Mouse (Mus musculus) forebrain, postnatal 0 days (tissue): ENCODE measurements around the gene Dgcr2. TPM values are rescaled to one million over a fixed set of nuclear protein-coding genes. Genes with fewer than 3 reads are reported as not detected.

Experiments
- ATAC-seq: fragments of 200-750 bp; cut with Nextera tagmentation; 2 replicates; pipeline ENCODE4 v1.8.0; 2017; ENCODE audit warnings: mild to moderate bottlenecking, moderate library complexity
- DNase-seq: peaks from one replicate; pipeline ENCODE4 v3.0.0-alpha.2; 2015
- H3K27ac ChIP-seq: fragments of 300-500 bp; sonication (generic); 2 replicates; pipeline ENCODE4 v1.5.1; 2014; ENCODE audit warnings: low read depth, mild to moderate bottlenecking, antibody characterized with exemption, low read length, moderate library complexity, mixed read lengths
- H3K27me3 ChIP-seq: fragments of 300-500 bp; sonication (generic); 2 replicates; pipeline ENCODE4 v1.6.1; 2014; ENCODE audit warnings: mild to moderate bottlenecking, low read length, mixed read lengths; ENCODE audit not compliant: insufficient read depth
- H3K36me3 ChIP-seq: fragments of 300-500 bp; sonication (generic); 2 replicates; pipeline ENCODE4 v1.6.1; 2014; ENCODE audit warnings: mild to moderate bottlenecking, moderate library complexity; ENCODE audit not compliant: insufficient read depth
- H3K4me1 ChIP-seq: fragments of 300-500 bp; sonication (generic); 2 replicates; pipeline ENCODE4 v1.6.1; 2014; ENCODE audit warnings: antibody characterized with exemption; ENCODE audit not compliant: insufficient read depth
- H3K4me2 ChIP-seq: fragments of 300-500 bp; sonication (generic); 2 replicates; pipeline ENCODE4 v1.6.1; 2014; ENCODE audit warnings: low read depth, mild to moderate bottlenecking, moderate library complexity
- H3K4me3 ChIP-seq: fragments of 300-500 bp; sonication (generic); 2 replicates; pipeline ENCODE4 v1.5.1; 2014; ENCODE audit warnings: low read depth, low read length, mixed read lengths
- H3K9ac ChIP-seq: fragments of 300-500 bp; sonication (generic); 2 replicates; pipeline ENCODE4 v1.6.1; 2014; ENCODE audit warnings: mild to moderate bottlenecking
- H3K9me3 ChIP-seq: fragments of 300-500 bp; sonication (generic); 2 replicates; pipeline ENCODE4 v1.6.1; 2016; ENCODE audit warnings: low read length
- CTCF ChIP-seq: sonication (generic); IDR thresholded peaks from 2 replicates; pipeline ENCODE4 v1.5.1; 2016; ENCODE audit warnings: antibody characterized with exemption, control low read depth, low read depth
- WGBS: fragments of 180-500 bp; shearing (Covaris S2); extraction: QIAGEN DNeasy Blood & Tissue Kit; methylation state at CpG from one replicate; pipeline ENCODE4 v1.1.7; 2014; 5-methylcytosine and 5-hydroxymethylcytosine counted together
- polyA plus RNA-seq: library from polyadenylated mRNA; unstranded; fragments of >200 nt; fragmentation: Nextera tagmentation; extraction: Ambion mirVana; gene quantifications from 2 replicates; pipeline ENCODE4 v1.2.1, GENCODE M21; 2015
- total RNA-seq: library from RNA; depleted of rRNA; stranded (reverse); fragments of >200 nt; gene quantifications from 2 replicates; pipeline ENCODE4 v1.2.3, GENCODE M21; 2014; rRNA removed

The Dgcr2 gene
- total RNA-seq (97.7 and 139 TPM in 2 replicates), polyA plus RNA-seq (73.7 and 90.7 TPM in 2 replicates)

DNA sequence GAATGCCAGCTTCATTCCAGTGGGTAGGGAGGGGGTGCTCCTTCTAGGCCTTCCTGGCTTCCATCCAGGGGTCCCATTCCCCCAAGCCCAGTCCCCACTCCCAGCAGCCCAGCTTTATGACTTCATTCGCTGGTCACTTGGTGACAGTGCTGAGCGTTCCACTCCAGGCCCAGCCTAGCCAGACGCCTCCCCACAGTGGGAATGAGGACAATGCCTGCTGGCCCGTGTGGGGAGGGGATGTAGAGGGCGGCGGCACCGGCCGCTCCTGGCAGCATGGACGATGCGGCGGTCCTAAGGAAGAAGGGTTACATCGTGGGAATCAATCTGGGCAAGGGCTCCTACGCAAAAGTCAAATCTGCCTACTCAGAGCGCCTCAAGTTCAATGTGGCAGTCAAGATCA is at the start of gene Dgcr2, which contains the start of gene Tssk2:
Gene Dgcr2 (minus strand): TSS at position 101 of the 400 bp plus-strand sequence.
Gene Tssk2 (plus strand): TSS at position 176 of the 400 bp plus-strand sequence.
- no peaks in the 10 kb centered on the region for H3K27me3 ChIP-seq
- peaks cover 54% of the 10 kb centered on the region for H3K36me3 ChIP-seq
- H3K4me2 ChIP-seq: no peak within 1 kb of the TSS
- 89% methylated on average over 14 of the region's 14 CpGs for WGBS
- no peak for TF ChIP-seq CTCF
- H3K9ac ChIP-seq: no peak within 1 kb of the TSS
- H3K9me3 ChIP-seq: no peaks in the 10 kb centered on the region
- no peak within 1 kb of the TSS for H3K27ac ChIP-seq
- H3K4me1 ChIP-seq: no peaks in the 10 kb centered on the region
- no peak for DNase-seq
- ATAC-seq: no peak
- no peak within 1 kb of the TSS for H3K4me3 ChIP-seq

DNA sequence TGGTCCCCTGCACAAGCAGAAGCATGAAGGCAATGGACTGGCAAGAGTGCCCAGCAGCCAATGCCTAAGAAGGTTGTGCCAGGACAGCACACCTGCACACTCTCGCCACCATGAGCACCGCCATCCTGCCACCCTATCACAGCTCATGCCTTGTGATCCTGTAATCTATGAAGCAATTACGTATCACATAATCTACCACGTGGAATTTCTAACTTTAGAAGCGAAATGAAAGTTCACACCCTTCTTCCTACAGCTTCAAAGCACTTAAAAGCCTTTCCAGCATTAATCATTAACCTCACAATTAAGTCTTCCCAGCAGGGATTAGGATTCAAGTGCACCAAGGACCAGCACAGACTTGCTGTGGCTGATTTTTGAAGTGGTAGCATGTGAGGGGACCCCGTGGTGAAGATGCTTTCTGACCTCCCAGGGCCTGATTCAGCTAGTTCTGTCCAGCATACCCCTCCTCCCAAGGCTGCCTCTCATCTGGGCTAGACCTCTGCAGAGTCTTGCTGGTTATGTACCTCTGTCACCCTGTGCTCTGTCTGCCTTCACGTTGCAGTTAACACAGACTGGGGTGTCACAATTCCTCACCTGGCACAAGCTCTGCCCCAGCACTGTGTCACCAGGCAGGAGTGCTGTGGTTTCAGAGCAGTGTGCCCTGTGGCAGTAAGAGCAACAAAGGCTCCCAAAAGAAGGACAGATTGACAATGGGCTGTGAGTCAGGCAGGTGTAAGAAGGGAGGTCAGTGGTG is 46.9 kb upstream of the Dgcr2 start:
- no peak; the same call in 1 of the 2 replicates for ATAC-seq
- H3K9ac ChIP-seq: no peak overlapping the region
- H3K36me3 ChIP-seq: no peaks in the 10 kb centered on the region
- H3K4me1 ChIP-seq: no peaks in the 10 kb centered on the region
- H3K4me3 ChIP-seq: no peak overlapping the region
- WGBS: 59% methylated on average over 7 of the region's 7 CpGs
- no peak overlapping the region for H3K4me2 ChIP-seq
- no peak for TF ChIP-seq CTCF
- no peaks in the 10 kb centered on the region for H3K27me3 ChIP-seq
- DNase-seq: no peak
- no peaks in the 10 kb centered on the region for H3K9me3 ChIP-seq
- H3K27ac ChIP-seq: no peak overlapping the region

DNA sequence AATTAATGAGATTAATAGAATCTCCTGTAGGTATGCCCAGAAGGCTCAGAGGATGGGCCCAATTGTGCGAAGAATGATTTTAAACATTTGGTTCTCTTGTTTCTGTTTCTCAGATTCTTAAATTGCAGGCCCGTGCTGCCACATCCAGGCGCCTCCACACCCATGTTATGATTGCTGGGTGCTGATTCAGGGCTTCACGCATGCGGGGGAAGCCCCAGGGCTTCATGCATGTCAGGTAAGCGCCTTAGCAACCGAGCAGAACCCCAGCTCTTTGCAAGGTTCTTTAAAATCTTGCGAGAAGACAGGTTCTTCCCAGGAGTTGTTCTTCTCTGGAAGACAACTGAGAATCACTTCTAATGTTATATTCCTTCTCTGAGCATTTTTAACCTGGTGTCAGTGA is 45.1 kb upstream of the Dgcr2 start:
- no peak for TF ChIP-seq CTCF
- WGBS: 71% methylated on average over 8 of the region's 8 CpGs

DNA sequence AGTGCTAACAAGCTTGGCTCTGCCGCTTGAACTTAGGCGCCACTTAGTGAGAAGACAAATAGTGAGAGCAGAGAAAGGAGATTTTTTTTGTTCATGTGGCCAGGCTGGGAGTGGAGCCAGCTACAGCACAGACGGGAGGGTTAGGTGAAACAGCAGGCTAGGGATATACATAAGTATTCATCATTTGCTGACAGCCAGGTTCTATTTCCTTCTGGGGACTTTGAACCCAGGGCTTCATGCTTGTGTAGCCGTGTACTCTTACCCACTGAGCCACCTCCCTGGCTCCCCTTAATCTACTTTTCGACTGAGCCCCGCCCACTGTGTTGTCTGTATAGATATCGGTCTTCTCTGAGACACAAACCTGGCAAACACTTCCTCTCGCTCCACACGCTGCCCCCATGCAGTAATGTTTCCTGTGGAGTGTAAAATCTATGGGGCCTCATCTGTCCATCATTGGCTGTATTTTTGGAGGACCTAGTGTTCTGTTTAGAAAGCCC is 40.9 kb upstream of the Dgcr2 start:
- Histone ChIP-seq H3K9ac (no peak overlapping the region), H3K36me3 (no peaks in the 10 kb centered on the region), H3K4me1 (no peaks in the 10 kb centered on the region), H3K4me3 (no peak overlapping the region), H3K27ac (no peak overlapping the region), H3K4me2 (no peak overlapping the region), H3K9me3 (no peaks in the 10 kb centered on the region), H3K27me3 (no peaks in the 10 kb centered on the region)
- ATAC-seq (no peak), DNase-seq (no peak)
- 36% methylated on average over 9 of the region's 9 CpGs for WGBS
- TF ChIP-seq CTCF: no peak

More for the DNA sequence above, 45.1 kb upstream of the Dgcr2 start:
- Histone ChIP-seq H3K9me3 (no peaks in the 10 kb centered on the region), H3K27me3 (no peaks in the 10 kb centered on the region), H3K4me2 (no peak overlapping the region), H3K9ac (no peak overlapping the region), H3K36me3 (no peaks in the 10 kb centered on the region), H3K4me3 (no peak overlapping the region), H3K4me1 (no peaks in the 10 kb centered on the region), H3K27ac (no peak overlapping the region)
- DNase-seq (no peak), ATAC-seq (no peak)

DNA sequence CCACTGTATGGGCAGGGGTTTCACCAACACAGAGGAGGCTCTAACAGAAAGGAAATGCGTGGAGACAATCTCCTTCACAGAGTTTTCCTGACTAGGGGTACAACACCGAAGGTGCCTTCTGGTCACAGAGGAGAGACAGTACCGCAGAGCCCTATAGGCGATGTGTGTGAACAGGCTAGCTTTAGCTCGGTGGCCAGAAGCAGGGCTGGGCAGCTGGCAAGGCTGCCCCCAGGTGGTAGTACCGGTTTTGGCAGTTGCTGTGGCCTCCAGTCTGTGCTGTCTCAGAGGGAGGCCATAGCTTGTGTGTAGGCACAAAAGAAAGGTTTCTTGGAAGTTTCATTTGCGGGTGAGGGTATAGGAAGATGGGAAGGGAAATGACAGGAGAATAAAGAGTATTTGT is 40.5 kb upstream of the Dgcr2 start:
- Histone ChIP-seq H3K27me3 (no peaks in the 10 kb centered on the region), H3K9me3 (no peaks in the 10 kb centered on the region), H3K9ac (no peak overlapping the region), H3K4me3 (no peak overlapping the region), H3K27ac (no peak overlapping the region), H3K4me2 (no peak overlapping the region), H3K36me3 (no peaks in the 10 kb centered on the region), H3K4me1 (no peaks in the 10 kb centered on the region)
- ATAC-seq (peak; percentile 62), DNase-seq (no peak)
- WGBS: 10% methylated on average over 7 of the region's 7 CpGs
- TF ChIP-seq CTCF: peak; percentile 57

DNA sequence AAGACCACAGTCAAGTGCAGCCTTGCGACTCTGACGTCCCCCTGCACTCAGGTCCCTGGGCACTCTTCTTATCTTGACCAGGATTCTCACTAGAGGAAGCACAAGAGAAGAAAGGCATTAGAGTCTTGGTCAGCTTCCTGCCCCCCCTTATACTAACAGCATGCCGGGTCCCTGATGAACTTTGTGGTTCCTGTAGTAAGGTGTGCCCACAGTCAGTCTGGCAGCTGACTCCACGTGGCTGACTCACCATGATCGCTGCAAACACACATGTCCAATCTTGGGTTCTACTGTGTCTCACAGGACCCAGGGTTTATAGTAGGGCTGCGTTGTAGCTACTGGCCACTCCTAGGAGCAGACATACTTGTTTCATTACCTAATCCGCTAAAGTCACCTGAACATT is 39.8 kb upstream of the Dgcr2 start:
- TF ChIP-seq CTCF: no peak
- ATAC-seq: no peak
- 87% methylated on average over 7 of the region's 7 CpGs for WGBS

DNA sequence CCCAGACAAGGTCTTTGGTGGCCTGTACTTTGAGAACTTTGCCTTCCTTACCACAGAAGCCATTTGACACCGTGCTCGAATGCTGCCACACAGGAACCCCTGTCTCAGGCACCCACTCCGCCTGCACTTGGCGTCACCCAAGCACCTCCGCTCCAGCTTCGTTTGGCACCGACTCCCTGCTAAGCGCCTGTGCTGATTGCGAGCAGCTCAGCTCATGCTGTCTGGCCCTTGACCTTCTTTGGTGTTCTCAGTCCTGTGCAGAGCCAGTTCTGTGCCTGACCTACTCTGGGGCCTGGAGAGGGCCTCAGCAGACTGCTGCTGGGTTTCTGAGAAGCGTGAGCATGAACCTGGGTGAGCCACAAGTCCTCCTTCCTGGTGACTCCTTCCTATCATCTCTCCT is 38.4 kb upstream of the Dgcr2 start:
- no peak overlapping the region for H3K27ac ChIP-seq
- ATAC-seq: no peak
- 83% methylated on average over 10 of the region's 10 CpGs for WGBS
- H3K4me1 ChIP-seq: no peaks in the 10 kb centered on the region
- no peak overlapping the region for H3K4me2 ChIP-seq
- no peak overlapping the region for H3K4me3 ChIP-seq
- no peak overlapping the region for H3K9ac ChIP-seq
- H3K9me3 ChIP-seq: no peaks in the 10 kb centered on the region
- H3K27me3 ChIP-seq: no peaks in the 10 kb centered on the region
- TF ChIP-seq CTCF: no peak
- DNase-seq: no peak
- H3K36me3 ChIP-seq: no peaks in the 10 kb centered on the region

More for the DNA sequence above, 39.8 kb upstream of the Dgcr2 start:
- Histone ChIP-seq H3K36me3 (no peaks in the 10 kb centered on the region), H3K27me3 (no peaks in the 10 kb centered on the region), H3K4me1 (no peaks in the 10 kb centered on the region), H3K27ac (no peak overlapping the region), H3K9me3 (no peaks in the 10 kb centered on the region), H3K4me2 (no peak overlapping the region), H3K9ac (no peak overlapping the region), H3K4me3 (no peak overlapping the region)
- no peak for DNase-seq
